Mouse (Mus musculus): Measurements from ENCODE around the gene Hectd4.

GRCm38 (mm10) chr5:121214707-121215106, 5.3 kb upstream of the Hectd4 start:
- TF ChIP-seq CTCF (conservative IDR thresholded peaks at IDR 0.05 in 1 of 2, IDR thresholded peaks at IDR 0.05 in 1 of 2; ENCODE audit: low read depth in 2 of 2, low read length in 2 of 2) (no peak), SMC3 (IDR thresholded peaks at IDR 0.05; ENCODE audit: low read depth, low read length) (no peak)
